Mouse (Mus musculus): ENCODE data around the gene Cnep1r1. TPM values are rescaled to one million over a fixed set of nuclear protein-coding genes. Genes with fewer than 3 reads are reported as not detected.

The Cnep1r1 gene
- polyA plus RNA-seq, 1 experiment, result 45.5 TPM

- Histone ChIP-seq H3K27ac (ENCODE audit: insufficient read depth, low read length) (no peak overlapping the region), H3K4me3 (ENCODE audit: insufficient read depth, low read length) (no peak overlapping the region), H3K4me1 (ENCODE audit: control insufficient read depth, insufficient read depth, low read length) (no peaks in the 10 kb centered on the region)
- TF ChIP-seq CTCF (IDR thresholded peaks at IDR 0.05; ENCODE audit: extremely low read depth, insufficient read depth, low read length) (no peak), POLR2A (IDR thresholded peaks at IDR 0.05; ENCODE audit: extremely low read depth, insufficient read depth, low read length) (no peak)
Measured at GRCm38 (mm10) chr8:88175264-88175663, 56.7 kb downstream of the Cnep1r1 start.

GRCm38 (mm10) chr8:88177291-88177690, 58.7 kb downstream of the Cnep1r1 start:
- TF ChIP-seq CTCF (IDR thresholded peaks at IDR 0.05; ENCODE audit: extremely low read depth, insufficient read depth, low read length) (no peak), POLR2A (IDR thresholded peaks at IDR 0.05; ENCODE audit: extremely low read depth, insufficient read depth, low read length) (no peak)

GRCm38 (mm10) chr8:88183121-88183520, 64.6 kb downstream of the Cnep1r1 start:
- H3K4me3 ChIP-seq (ENCODE audit: insufficient read depth, low read length), result no peak overlapping the region
- no peak overlapping the region for H3K27ac ChIP-seq (ENCODE audit: insufficient read depth, low read length)
- no peak for TF ChIP-seq POLR2A (IDR thresholded peaks at IDR 0.05; ENCODE audit: extremely low read depth, insufficient read depth, low read length)
- no peak for TF ChIP-seq CTCF (IDR thresholded peaks at IDR 0.05; ENCODE audit: extremely low read depth, insufficient read depth, low read length)
- H3K4me1 ChIP-seq (ENCODE audit: control insufficient read depth, insufficient read depth, low read length), result no peaks in the 10 kb centered on the region

More at GRCm38 (mm10) chr8:88177291-88177690, 58.7 kb downstream of the Cnep1r1 start:
- Histone ChIP-seq H3K27ac (ENCODE audit: insufficient read depth, low read length) (no peak overlapping the region), H3K4me1 (ENCODE audit: control insufficient read depth, insufficient read depth, low read length) (no peaks in the 10 kb centered on the region), H3K4me3 (ENCODE audit: insufficient read depth, low read length) (no peak overlapping the region)

Other genes starting within 250 kb of the Cnep1r1 start
- gene Zfp423, start 159.2 kb upstream of the Cnep1r1 start, polyA plus RNA-seq (2012; rRNA removed), result 13.8 and 15.1 TPM in 2 replicates
- 38.5 and 40.7 TPM in 2 replicates for gene Heatr3, start 19.1 kb downstream of the Cnep1r1 start, polyA plus RNA-seq (2012; rRNA removed)
- gene Tent4b, start 80.4 kb downstream of the Cnep1r1 start, polyA plus RNA-seq (2012; rRNA removed), result 26.4 and 26.7 TPM in 2 replicates
- gene Adcy7, start 153.6 kb downstream of the Cnep1r1 start, polyA plus RNA-seq (2012; rRNA removed), result 3.1 and 3.6 TPM in 2 replicates
- 54.2 and 59.2 TPM in 2 replicates for gene Brd7, start 243.4 kb downstream of the Cnep1r1 start, polyA plus RNA-seq (2012; rRNA removed)